Mouse (Mus musculus): ENCODE results near the gene Large1. TPM values are rescaled to one million over a fixed set of nuclear protein-coding genes. Genes with fewer than 3 reads are reported as not detected.
A peak's percentile ranks its signal among the peaks of the same experiment; 100 is the strongest.
"Not testable (repeated sequence)": the region's sequence is repeated elsewhere in the genome, so short reads cannot be mapped to it uniquely, and the experiment has no call there.

Large1 gene
- polyA plus RNA-seq, 1 experiment from 2014 or later, result 4.2 TPM

GRCm38 (mm10) chr8:72993831-72994230 lies 359.5 kb downstream of the Large1 start:
- Histone ChIP-seq H3K27ac (no peak overlapping the region), H3K9me3 (replicated peaks; ENCODE audit: low read length) (no peaks in the 10 kb centered on the region), H3K4me1 (replicated peaks; ENCODE audit: insufficient read depth, low read length) (no peaks in the 10 kb centered on the region), H3K4me3 (replicated peaks; ENCODE audit: low read depth, low read length) (no peak overlapping the region), H3K27me3 (ENCODE audit: insufficient read depth, low read length) (no peaks in the 10 kb centered on the region), H3K36me3 (ENCODE audit: insufficient read depth, low read length) (no peaks in the 10 kb centered on the region), H3K4me2 (ENCODE audit: low read length) (no peak overlapping the region), H3K9ac (ENCODE audit: low read depth, low read length) (no peak overlapping the region)
- WGBS, result 94% methylated on average over 1 of the region's 1 CpGs
- DNase-seq (ENCODE audit: low spot score) (no peak), ATAC-seq (replicated peaks; ENCODE audit: low FRiP score, low read depth) (no peak)
- no peak for TF ChIP-seq CTCF (IDR thresholded peaks at IDR 0.05; ENCODE audit: low read depth)

- WGBS, result 74% methylated on average over 2 of the region's 2 CpGs
- no peak overlapping the region for H3K4me2 ChIP-seq (ENCODE audit: low read length)
- H3K27ac ChIP-seq, result no peak overlapping the region
- no peak overlapping the region for H3K9ac ChIP-seq (ENCODE audit: low read depth, low read length)
- no peaks in the 10 kb centered on the region for H3K9me3 ChIP-seq (replicated peaks; ENCODE audit: low read length)
- no peaks in the 10 kb centered on the region for H3K36me3 ChIP-seq (ENCODE audit: insufficient read depth, low read length)
- H3K4me3 ChIP-seq (replicated peaks; ENCODE audit: low read depth, low read length), result no peak overlapping the region
- ATAC-seq (replicated peaks; ENCODE audit: low FRiP score, low read depth), result no peak
- no peak for DNase-seq (ENCODE audit: low spot score)
- no peaks in the 10 kb centered on the region for H3K4me1 ChIP-seq (replicated peaks; ENCODE audit: insufficient read depth, low read length)
- H3K27me3 ChIP-seq (ENCODE audit: insufficient read depth, low read length), result no peaks in the 10 kb centered on the region
- no peak for TF ChIP-seq CTCF (IDR thresholded peaks at IDR 0.05; ENCODE audit: low read depth)
These were observed 362.9 kb downstream of the Large1 start for GRCm38 (mm10) chr8:72990425-72990824.

GRCm38 (mm10) chr8:72982832-72983231 lies 370.5 kb downstream of the Large1 start:
- no peak overlapping the region for H3K27ac ChIP-seq
- 93% methylated on average over 1 of the region's 1 CpGs for WGBS
- H3K27me3 ChIP-seq (ENCODE audit: insufficient read depth, low read length), result no peaks in the 10 kb centered on the region
- no peaks in the 10 kb centered on the region for H3K9me3 ChIP-seq (replicated peaks; ENCODE audit: low read length)
- no peak overlapping the region for H3K9ac ChIP-seq (ENCODE audit: low read depth, low read length)
- H3K4me3 ChIP-seq (replicated peaks; ENCODE audit: low read depth, low read length), result no peak overlapping the region
- DNase-seq (ENCODE audit: low spot score), result no peak
- no peak for ATAC-seq (replicated peaks; ENCODE audit: low FRiP score, low read depth)
- H3K4me1 ChIP-seq (replicated peaks; ENCODE audit: insufficient read depth, low read length), result no peaks in the 10 kb centered on the region
- H3K4me2 ChIP-seq (ENCODE audit: low read length), result no peak overlapping the region
- no peak for TF ChIP-seq CTCF (IDR thresholded peaks at IDR 0.05; ENCODE audit: low read depth)
- no peaks in the 10 kb centered on the region for H3K36me3 ChIP-seq (ENCODE audit: insufficient read depth, low read length)

GRCm38 (mm10) chr8:72955074-72955473 lies 398.3 kb downstream of the Large1 start:
- Histone ChIP-seq H3K27me3 (ENCODE audit: insufficient read depth, low read length) (no peaks in the 10 kb centered on the region), H3K9ac (ENCODE audit: low read depth, low read length) (no peak overlapping the region), H3K4me1 (replicated peaks; ENCODE audit: insufficient read depth, low read length) (no peaks in the 10 kb centered on the region), H3K4me2 (ENCODE audit: low read length) (no peak overlapping the region), H3K36me3 (ENCODE audit: insufficient read depth, low read length) (no peaks in the 10 kb centered on the region), H3K4me3 (replicated peaks; ENCODE audit: low read depth, low read length) (no peak overlapping the region), H3K9me3 (replicated peaks; ENCODE audit: low read length) (no peaks in the 10 kb centered on the region), H3K27ac (no peak overlapping the region)
- DNase-seq (ENCODE audit: low spot score) (peak; percentile 10), ATAC-seq (replicated peaks; ENCODE audit: low FRiP score, low read depth) (no peak)
- 46% methylated on average over 3 of the region's 3 CpGs for WGBS
- TF ChIP-seq CTCF (IDR thresholded peaks at IDR 0.05; ENCODE audit: low read depth), result no peak

- not testable (repeated sequence) for H3K27me3 ChIP-seq (ENCODE audit: insufficient read depth, low read length); H3K9me3 ChIP-seq (replicated peaks; ENCODE audit: low read length); H3K4me1 ChIP-seq (replicated peaks; ENCODE audit: insufficient read depth, low read length); ATAC-seq (replicated peaks; ENCODE audit: low FRiP score, low read depth); H3K9ac ChIP-seq (ENCODE audit: low read depth, low read length); H3K4me3 ChIP-seq (replicated peaks; ENCODE audit: low read depth, low read length); H3K36me3 ChIP-seq (ENCODE audit: insufficient read depth, low read length); H3K27ac ChIP-seq; H3K4me2 ChIP-seq (ENCODE audit: low read length)
- peak; percentile 13 for DNase-seq (ENCODE audit: low spot score)
- WGBS, result 69% methylated on average over 8 of the region's 8 CpGs
- peak; percentile 29; the same call in 1 of the 2 replicates for TF ChIP-seq CTCF (IDR thresholded peaks at IDR 0.05; ENCODE audit: low read depth)
These were observed 411.9 kb downstream of the Large1 start for GRCm38 (mm10) chr8:72941393-72941792.

- H3K4me2 ChIP-seq (ENCODE audit: low read length), result no peak overlapping the region
- no peak overlapping the region for H3K9ac ChIP-seq (ENCODE audit: low read depth, low read length)
- H3K27me3 ChIP-seq (ENCODE audit: insufficient read depth, low read length), result no peaks in the 10 kb centered on the region
- WGBS, result 41% methylated on average over 2 of the region's 2 CpGs
- H3K9me3 ChIP-seq (replicated peaks; ENCODE audit: low read length), result no peaks in the 10 kb centered on the region
- peak; percentile 33 for DNase-seq (ENCODE audit: low spot score)
- H3K27ac ChIP-seq, result no peak overlapping the region
- no peak for TF ChIP-seq CTCF (IDR thresholded peaks at IDR 0.05; ENCODE audit: low read depth)
- ATAC-seq (replicated peaks; ENCODE audit: low FRiP score, low read depth), result no peak
- no peak overlapping the region for H3K4me3 ChIP-seq (replicated peaks; ENCODE audit: low read depth, low read length)
- no peaks in the 10 kb centered on the region for H3K36me3 ChIP-seq (ENCODE audit: insufficient read depth, low read length)
- no peaks in the 10 kb centered on the region for H3K4me1 ChIP-seq (replicated peaks; ENCODE audit: insufficient read depth, low read length)
These were observed 434.0 kb downstream of the Large1 start for GRCm38 (mm10) chr8:72919182-72919902.

GRCm38 (mm10) chr8:72905491-72905890 lies 447.8 kb downstream of the Large1 start:
- 29% methylated on average over 4 of the region's 4 CpGs for WGBS
- no peaks in the 10 kb centered on the region for H3K36me3 ChIP-seq (ENCODE audit: insufficient read depth, low read length)
- H3K4me1 ChIP-seq (replicated peaks; ENCODE audit: insufficient read depth, low read length), result no peaks in the 10 kb centered on the region
- no peak overlapping the region for H3K27ac ChIP-seq
- H3K9me3 ChIP-seq (replicated peaks; ENCODE audit: low read length), result no peaks in the 10 kb centered on the region
- no peak overlapping the region for H3K4me3 ChIP-seq (replicated peaks; ENCODE audit: low read depth, low read length)
- no peak overlapping the region for H3K4me2 ChIP-seq (ENCODE audit: low read length)
- no peak overlapping the region for H3K9ac ChIP-seq (ENCODE audit: low read depth, low read length)
- no peak for TF ChIP-seq CTCF (IDR thresholded peaks at IDR 0.05; ENCODE audit: low read depth)
- no peak for ATAC-seq (replicated peaks; ENCODE audit: low FRiP score, low read depth)
- H3K27me3 ChIP-seq (ENCODE audit: insufficient read depth, low read length), result no peaks in the 10 kb centered on the region
- DNase-seq (ENCODE audit: low spot score), result no peak
